Mouse (Mus musculus) embryonic facial prominence, embryonic 15.5 days (tissue): ENCODE measurements around the gene Ankrd61. TPM values are rescaled to one million over a fixed set of nuclear protein-coding genes. Genes with fewer than 3 reads are reported as not detected.

Experiments
- ATAC-seq: fragments of 200-750 bp; cut with Nextera tagmentation; 2 replicates; pipeline ENCODE4 v1.8.0; 2017; ENCODE audit warnings: low read depth, moderate TSS enrichment; ENCODE audit not compliant: insufficient number of reproducible peaks, low FRiP score, low TSS enrichment
- H3K27ac ChIP-seq: fragments of 300-500 bp; sonication (generic); replicated peaks from 2 replicates; pipeline ENCODE4 v1.5.1; 2015; ENCODE audit warnings: mild to moderate bottlenecking, inconsistent platforms
- H3K27me3 ChIP-seq: fragments of 300-500 bp; sonication (generic); 2 replicates; pipeline ENCODE4 v1.6.1; 2015; ENCODE audit warnings: inconsistent platforms
- H3K36me3 ChIP-seq: fragments of 300-500 bp; sonication (generic); 2 replicates; pipeline ENCODE4 v1.6.1; 2015; ENCODE audit warnings: mild to moderate bottlenecking, inconsistent platforms
- H3K4me1 ChIP-seq: fragments of 300-500 bp; sonication (generic); 2 replicates; pipeline ENCODE4 v1.6.1; 2015; ENCODE audit warnings: inconsistent platforms
- H3K4me2 ChIP-seq: fragments of 300-500 bp; sonication (generic); replicated peaks from 2 replicates; pipeline ENCODE4 v1.6.1; 2015; ENCODE audit warnings: mild to moderate bottlenecking, inconsistent platforms
- H3K4me3 ChIP-seq: fragments of 300-500 bp; sonication (generic); replicated peaks from 2 replicates; pipeline ENCODE4 v1.5.1; 2015; ENCODE audit warnings: mild to moderate bottlenecking, inconsistent platforms
- H3K9ac ChIP-seq: fragments of 300-500 bp; sonication (generic); 2 replicates; pipeline ENCODE4 v1.6.1; 2015; ENCODE audit warnings: inconsistent platforms
- H3K9me3 ChIP-seq: fragments of 300-500 bp; sonication (generic); replicated peaks from 2 replicates; pipeline ENCODE4 v1.6.1; 2016; ENCODE audit warnings: inconsistent platforms
- WGBS: fragments of 180-500 bp; shearing (Covaris S2); methylation state at CpG from one replicate; pipeline ENCODE4 v1.1.7; 2015; 5-methylcytosine and 5-hydroxymethylcytosine counted together
- polyA plus RNA-seq: library from polyadenylated mRNA; unstranded; fragments of >200 nt; fragmentation: Nextera tagmentation; extraction: Ambion mirVana; gene quantifications from 2 replicates; pipeline ENCODE4 v1.2.1, GENCODE M21; 2015

Gene Ankrd61
- polyA plus RNA-seq = 0.30 and 0.33 TPM in 2 replicates

DNA sequence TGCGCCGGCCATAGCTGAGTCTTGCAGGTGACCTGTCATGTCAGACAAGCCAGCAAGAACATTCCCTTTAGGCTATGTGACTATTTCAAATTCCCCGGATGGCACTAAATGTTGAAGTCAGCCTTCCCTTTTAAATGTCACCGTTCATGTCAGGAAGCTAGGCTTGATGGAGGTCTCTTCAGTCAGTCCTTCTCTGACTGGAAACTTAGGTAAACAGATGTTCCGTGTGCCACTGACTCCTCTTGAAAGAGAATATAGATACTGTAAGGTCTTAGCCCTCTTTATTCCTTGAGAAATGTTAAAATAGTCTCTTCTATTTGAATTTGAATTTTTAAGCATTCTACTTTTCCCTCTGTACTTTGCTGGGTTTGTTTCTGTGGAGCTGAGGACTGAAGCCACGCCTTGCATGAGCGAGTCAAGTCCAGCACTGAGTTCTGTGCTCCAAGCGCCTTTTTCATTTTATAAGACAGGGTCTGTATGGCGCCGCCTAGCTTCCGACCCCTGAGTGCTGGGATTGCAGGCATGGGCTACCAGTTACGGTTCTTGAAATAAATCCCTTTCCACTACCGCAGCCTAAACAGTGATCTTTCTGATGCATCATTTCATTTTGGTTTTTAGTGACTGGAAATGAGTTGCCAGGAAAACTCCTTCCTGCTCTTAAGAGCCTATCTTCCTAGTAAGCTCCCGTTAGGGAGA lies at the start of gene Ankrd61:
TSS of gene Ankrd61 (minus strand) at position 51 of the 696 bp plus-strand sequence.
- WGBS = 80% methylated on average over 14 of the region's 14 CpGs
- H3K27me3 ChIP-seq = no peaks in the 10 kb centered on the region
- H3K9me3 ChIP-seq = no peaks in the 10 kb centered on the region

DNA sequence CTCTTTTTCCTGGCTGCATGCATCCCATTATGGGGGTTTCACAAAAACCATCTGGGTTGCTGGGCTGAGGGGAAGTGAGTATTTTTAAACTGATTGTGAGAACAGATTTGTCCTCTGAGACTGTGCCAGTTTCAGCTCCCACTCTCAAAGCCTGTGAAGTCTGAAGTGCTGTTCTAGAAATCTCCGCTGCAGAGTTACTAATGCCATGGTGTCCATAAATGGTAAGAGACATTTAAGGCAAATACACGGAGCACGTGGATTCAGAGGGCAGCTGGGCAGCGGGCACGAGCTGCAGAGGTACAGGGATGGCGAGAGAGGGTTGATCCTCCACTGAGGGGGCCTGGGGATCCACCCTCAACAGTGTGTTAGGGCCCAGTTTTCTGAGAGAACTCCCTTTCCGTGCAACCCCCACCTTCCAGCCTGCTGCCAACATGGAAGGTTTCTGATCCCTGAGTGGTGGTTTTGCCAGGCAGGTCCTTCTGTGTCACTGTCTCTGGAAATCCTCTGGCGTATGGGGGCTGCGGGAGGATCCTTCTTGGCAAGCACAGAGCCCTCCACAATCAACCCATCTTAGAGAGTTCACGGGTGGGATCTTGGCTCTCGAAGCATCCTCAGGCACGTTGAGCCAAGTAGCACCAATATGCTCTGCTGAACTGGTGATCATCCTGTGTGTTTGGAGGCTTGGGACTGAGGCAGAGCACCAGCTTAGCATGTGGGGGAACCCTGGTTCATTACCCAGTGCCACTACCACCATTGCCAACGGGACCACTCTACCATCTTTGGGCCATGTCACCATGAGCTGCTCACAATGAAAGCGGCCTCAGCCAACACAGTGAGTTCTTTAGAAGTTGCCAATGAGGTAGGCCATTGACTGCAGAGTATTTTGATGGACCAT lies 46.0 kb upstream of the Ankrd61 start:
- Histone ChIP-seq H3K27me3 (no peaks in the 10 kb centered on the region), H3K9me3 (no peaks in the 10 kb centered on the region), H3K4me3 (no peak overlapping the region), H3K4me1 (no peaks in the 10 kb centered on the region), H3K27ac (no peak overlapping the region), H3K9ac (no peak overlapping the region), H3K4me2 (no peak overlapping the region), H3K36me3 (no peaks in the 10 kb centered on the region)
- no peak for ATAC-seq
- 84% methylated on average over 14 of the region's 14 CpGs for WGBS

More for the DNA sequence above, at the start of gene Ankrd61:
- Histone ChIP-seq H3K4me3 (no peak within 1 kb of the TSS), H3K4me1 (no peaks in the 10 kb centered on the region), H3K27ac (no peak within 1 kb of the TSS), H3K36me3 (peaks cover 66% of the 10 kb centered on the region), H3K9ac (no peak within 1 kb of the TSS), H3K4me2 (no peak within 1 kb of the TSS)
- ATAC-seq = no peak

DNA sequence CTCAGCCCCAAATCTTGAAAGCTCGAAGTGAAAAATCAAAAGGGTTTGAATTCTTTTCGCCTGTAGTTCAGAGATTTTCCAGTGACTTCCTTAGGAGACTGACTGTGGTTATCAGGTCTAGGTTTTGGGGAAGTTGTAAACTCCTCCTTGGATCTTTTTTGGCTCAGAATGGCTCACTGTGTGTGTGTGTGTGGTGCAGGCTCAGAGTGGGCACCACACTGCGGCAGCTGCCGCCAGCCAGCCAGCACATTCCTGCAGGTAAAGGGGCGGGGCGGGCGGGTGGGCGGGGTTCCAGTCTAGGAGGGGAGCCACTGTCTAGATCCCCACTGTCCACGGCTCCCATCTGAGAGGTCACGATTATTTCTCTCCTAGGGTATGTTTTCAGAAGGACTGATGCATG lies 44.1 kb upstream of the Ankrd61 start:
- Histone ChIP-seq H3K36me3 (no peaks in the 10 kb centered on the region), H3K9ac (no peak overlapping the region), H3K27me3 (no peaks in the 10 kb centered on the region), H3K9me3 (no peaks in the 10 kb centered on the region), H3K4me3 (no peak overlapping the region), H3K27ac (no peak overlapping the region), H3K4me1 (no peaks in the 10 kb centered on the region), H3K4me2 (no peak overlapping the region)
- no peak for ATAC-seq
- WGBS = 18% methylated on average over 10 of the region's 10 CpGs

DNA sequence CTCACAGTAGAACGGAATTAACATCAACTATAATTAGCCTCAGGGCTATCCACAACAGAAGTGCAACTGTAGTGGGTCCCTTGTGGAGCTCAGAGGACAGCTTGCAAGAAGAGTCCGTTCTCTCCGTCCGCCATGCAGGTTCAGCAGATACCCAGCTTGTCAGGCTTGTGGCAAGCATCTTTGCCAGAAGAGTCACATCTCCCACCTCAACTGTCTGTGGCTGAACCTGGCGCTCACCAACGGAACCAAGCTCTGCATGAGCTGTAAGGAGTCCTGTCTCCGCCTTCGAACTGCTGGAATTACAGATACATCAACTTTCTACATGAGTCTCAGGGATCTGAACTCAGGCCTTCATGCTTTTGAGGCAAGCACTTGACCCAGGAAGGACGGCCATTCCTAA lies 38.7 kb upstream of the Ankrd61 start:
- no peaks in the 10 kb centered on the region for H3K4me1 ChIP-seq
- no peak overlapping the region for H3K4me2 ChIP-seq
- H3K27ac ChIP-seq = no peak overlapping the region
- no peak overlapping the region for H3K9ac ChIP-seq
- H3K27me3 ChIP-seq = no peaks in the 10 kb centered on the region
- WGBS = 82% methylated on average over 9 of the region's 9 CpGs
- no peak for ATAC-seq
- H3K9me3 ChIP-seq = no peaks in the 10 kb centered on the region
- H3K4me3 ChIP-seq = no peak overlapping the region
- H3K36me3 ChIP-seq = peaks cover 9% of the 10 kb centered on the region

DNA sequence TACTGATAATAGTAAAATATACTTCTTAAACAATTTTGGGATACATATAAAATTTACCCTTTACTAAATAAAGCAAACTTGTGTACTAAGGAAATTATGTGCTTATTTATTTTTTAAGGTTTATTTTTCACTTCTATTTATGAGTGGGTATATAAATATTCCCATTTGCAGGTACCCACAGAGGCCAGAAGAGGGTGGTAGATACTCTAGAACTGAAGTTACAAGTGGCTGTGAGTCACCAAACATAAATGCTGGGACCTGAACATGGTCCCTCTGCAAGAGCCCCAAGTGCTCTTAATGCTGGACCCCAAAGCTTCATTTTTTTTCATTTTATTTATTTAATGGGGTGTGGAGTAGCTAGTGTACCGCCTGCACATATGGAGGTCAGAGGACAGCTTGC lies 36.4 kb upstream of the Ankrd61 start:
- peaks cover 30% of the 10 kb centered on the region for H3K36me3 ChIP-seq
- no peaks in the 10 kb centered on the region for H3K4me1 ChIP-seq
- no peak overlapping the region for H3K9ac ChIP-seq
- 91% methylated on average over 1 of the region's 1 CpGs for WGBS
- no peak overlapping the region for H3K27ac ChIP-seq
- ATAC-seq = no peak
- no peak overlapping the region for H3K4me3 ChIP-seq
- H3K4me2 ChIP-seq = no peak overlapping the region
- no peaks in the 10 kb centered on the region for H3K27me3 ChIP-seq
- H3K9me3 ChIP-seq = no peaks in the 10 kb centered on the region

DNA sequence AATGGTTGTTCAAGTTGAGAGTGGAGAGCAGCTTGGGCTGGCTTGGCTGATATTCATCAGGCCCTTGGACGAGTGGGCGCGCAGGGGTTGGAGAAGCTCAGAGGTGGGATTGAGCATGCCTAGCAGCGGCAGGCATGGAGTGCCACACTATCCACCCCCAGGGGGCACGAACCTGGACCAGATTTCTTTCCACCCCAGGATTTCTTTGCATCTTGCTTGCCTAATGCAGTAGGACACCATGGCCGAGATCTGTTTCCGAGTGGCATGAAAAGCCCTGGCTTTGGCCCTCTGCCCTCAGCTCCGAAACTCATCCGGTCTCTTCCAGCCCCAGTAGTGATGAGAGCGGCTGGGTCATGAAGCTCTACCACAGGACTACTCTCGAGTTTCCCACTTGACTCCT lies 35.9 kb upstream of the Ankrd61 start:
- Histone ChIP-seq H3K4me3 (no peak overlapping the region), H3K4me1 (no peaks in the 10 kb centered on the region), H3K9ac (no peak overlapping the region), H3K4me2 (no peak overlapping the region), H3K27me3 (no peaks in the 10 kb centered on the region), H3K9me3 (no peaks in the 10 kb centered on the region), H3K36me3 (peaks cover 34% of the 10 kb centered on the region), H3K27ac (no peak overlapping the region)
- no peak for ATAC-seq
- 82% methylated on average over 11 of the region's 11 CpGs for WGBS

DNA sequence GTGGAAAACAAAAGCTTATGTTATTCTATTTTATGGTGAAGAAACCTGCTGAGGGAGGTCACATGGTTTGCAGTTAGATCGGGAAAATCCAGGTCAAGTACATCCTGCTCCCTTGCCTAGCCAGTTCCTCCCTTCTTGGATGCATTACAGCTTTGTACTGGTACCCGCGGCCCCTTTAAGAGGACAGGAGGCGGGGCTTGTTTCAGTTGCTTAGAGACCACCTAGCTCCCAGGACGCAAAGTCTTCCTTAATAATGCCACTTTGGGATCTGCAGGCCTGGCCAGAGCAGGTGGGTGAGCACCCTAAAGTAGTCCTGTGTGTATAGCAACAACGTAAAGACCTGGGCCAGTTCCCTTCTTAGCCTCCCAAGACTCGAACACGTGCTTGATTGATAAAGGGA lies 35.3 kb upstream of the Ankrd61 start, which contains the start of gene Rsph10b:
TSS of gene Rsph10b (plus strand) at position 205 of the 400 bp plus-strand sequence.
- no peak for ATAC-seq
- no peak within 1 kb of the TSS for H3K4me3 ChIP-seq
- no peaks in the 10 kb centered on the region for H3K9me3 ChIP-seq
- H3K4me1 ChIP-seq = no peaks in the 10 kb centered on the region
- H3K27me3 ChIP-seq = no peaks in the 10 kb centered on the region
- WGBS = 24% methylated on average over 8 of the region's 8 CpGs
- H3K9ac ChIP-seq = no peak within 1 kb of the TSS
- no peak within 1 kb of the TSS for H3K27ac ChIP-seq
- no peak within 1 kb of the TSS for H3K4me2 ChIP-seq
- peaks cover 40% of the 10 kb centered on the region for H3K36me3 ChIP-seq

DNA sequence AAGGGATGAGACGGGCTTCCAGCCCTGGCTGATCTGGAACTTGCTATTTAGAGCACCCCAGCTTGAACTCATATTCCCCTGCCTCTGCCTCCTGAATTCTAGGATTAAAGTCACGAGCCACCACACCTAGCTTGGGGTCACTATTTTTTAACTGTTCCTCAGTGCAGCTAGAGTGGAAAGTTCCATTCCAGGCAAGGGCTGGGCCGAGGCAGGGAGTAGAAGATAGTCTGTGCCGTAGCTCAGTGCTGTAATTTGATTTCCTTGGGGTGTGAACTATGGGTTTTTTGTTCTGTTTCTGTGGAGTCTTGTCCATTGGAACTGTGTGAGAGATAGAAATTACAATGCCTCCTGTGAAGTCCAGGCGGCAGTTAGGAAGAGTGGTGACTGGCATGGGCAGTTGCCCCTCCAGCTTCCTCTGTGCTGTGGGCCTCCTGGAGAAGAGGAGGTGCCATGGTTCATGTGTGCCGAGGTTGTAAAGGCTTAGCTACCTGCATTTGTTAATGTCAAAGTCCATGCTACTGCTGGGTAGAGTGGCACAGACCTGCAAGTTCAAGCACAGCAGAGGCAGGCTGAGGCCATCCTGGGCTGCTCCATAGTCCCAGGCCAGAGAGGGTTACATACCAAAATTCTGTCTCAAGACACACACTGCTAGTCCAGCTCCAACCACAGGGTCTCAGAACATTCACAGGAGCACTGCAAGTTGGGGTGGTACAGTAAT lies 34.5 kb upstream of the Ankrd61 start:
- Histone ChIP-seq H3K4me1 (no peaks in the 10 kb centered on the region), H3K27me3 (no peaks in the 10 kb centered on the region), H3K4me3 (no peak overlapping the region), H3K9me3 (no peaks in the 10 kb centered on the region), H3K27ac (no peak overlapping the region), H3K36me3 (peaks cover 46% of the 10 kb centered on the region), H3K9ac (no peak overlapping the region), H3K4me2 (no peak overlapping the region)
- 87% methylated on average over 6 of the region's 6 CpGs for WGBS
- no peak for ATAC-seq

DNA sequence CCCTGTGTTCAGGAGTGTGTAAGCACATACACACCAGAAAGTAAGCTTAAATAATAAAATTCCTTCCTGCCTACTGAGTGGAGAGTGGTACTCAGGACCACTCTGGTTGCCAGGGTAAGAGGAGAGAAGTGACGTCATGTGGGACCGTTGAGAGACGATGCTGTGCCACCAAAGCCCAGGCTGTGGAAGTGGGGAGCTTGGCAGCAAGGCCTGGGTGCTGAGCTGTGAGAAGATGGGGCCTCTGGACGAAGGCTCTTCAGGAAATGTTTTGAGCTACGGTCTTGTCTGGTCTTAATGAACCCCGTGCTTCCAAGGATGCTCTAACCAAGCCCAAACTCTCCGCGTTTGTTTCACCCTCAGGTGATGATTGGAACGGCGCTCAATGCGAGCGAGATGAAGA lies 33.2 kb upstream of the Ankrd61 start:
- Histone ChIP-seq H3K27ac (no peak overlapping the region), H3K4me3 (no peak overlapping the region), H3K9ac (no peak overlapping the region), H3K9me3 (no peaks in the 10 kb centered on the region), H3K27me3 (no peaks in the 10 kb centered on the region), H3K36me3 (peaks cover 59% of the 10 kb centered on the region), H3K4me2 (no peak overlapping the region), H3K4me1 (no peaks in the 10 kb centered on the region)
- WGBS = 88% methylated on average over 12 of the region's 12 CpGs
- no peak for ATAC-seq

DNA sequence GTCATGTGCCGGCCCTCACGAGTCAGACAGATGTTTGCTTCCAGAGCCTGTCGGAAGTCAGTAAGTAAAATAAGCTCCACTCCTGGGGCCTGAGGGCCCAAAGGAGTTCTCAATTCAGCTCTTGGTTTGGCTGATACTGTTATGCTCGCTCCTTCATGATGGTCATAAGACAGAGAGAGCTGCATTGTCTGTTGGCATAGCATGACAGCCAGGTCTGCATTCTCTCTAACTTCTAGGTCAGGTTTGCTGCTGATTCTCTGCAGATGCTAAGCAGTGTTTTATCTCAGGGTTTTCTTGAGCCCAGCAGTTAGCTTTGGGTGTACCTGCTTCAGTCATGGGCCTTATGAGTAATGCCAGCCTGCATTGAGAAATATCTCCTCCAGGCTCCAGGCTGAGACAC lies 31.8 kb upstream of the Ankrd61 start:
- no peak overlapping the region for H3K4me2 ChIP-seq
- WGBS = 89% methylated on average over 4 of the region's 4 CpGs

DNA sequence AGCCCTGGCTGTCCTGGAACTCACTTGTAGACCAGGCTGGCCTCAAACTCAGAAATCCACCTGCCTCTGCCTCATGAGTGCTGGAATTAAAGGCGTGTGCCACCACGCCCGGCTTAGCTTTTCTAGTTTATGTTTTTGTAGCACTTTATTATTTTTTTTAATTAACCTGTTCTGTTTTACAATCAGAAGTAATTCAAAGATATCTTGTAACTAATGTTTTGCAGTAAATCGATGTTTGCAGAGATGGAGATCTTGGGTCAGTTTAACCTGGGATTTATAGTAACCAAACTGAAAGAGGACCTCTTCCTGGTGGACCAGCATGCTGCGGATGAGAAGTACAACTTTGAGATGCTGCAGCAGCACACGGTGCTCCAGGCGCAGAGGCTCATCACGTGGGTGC lies 30.4 kb upstream of the Ankrd61 start, which contains the start of gene Gm42421:
TSS of gene Gm42421 (plus strand) at position 301 of the 400 bp plus-strand sequence.
- Histone ChIP-seq H3K9me3 (no peaks in the 10 kb centered on the region), H3K4me3 (no peak within 1 kb of the TSS), H3K27me3 (no peaks in the 10 kb centered on the region), H3K4me1 (no peaks in the 10 kb centered on the region), H3K9ac (no peak within 1 kb of the TSS), H3K36me3 (peaks cover 82% of the 10 kb centered on the region), H3K27ac (no peak within 1 kb of the TSS), H3K4me2 (no peak within 1 kb of the TSS)
- ATAC-seq = no peak
- WGBS = 96% methylated on average over 8 of the region's 8 CpGs

More for the DNA sequence above, 31.8 kb upstream of the Ankrd61 start:
- H3K27ac ChIP-seq = no peak overlapping the region
- no peaks in the 10 kb centered on the region for H3K4me1 ChIP-seq
- H3K27me3 ChIP-seq = no peaks in the 10 kb centered on the region
- no peaks in the 10 kb centered on the region for H3K9me3 ChIP-seq
- no peak overlapping the region for H3K9ac ChIP-seq
- H3K36me3 ChIP-seq = peaks cover 72% of the 10 kb centered on the region
- no peak for ATAC-seq
- H3K4me3 ChIP-seq = no peak overlapping the region
